In the genomic region with DNA sequence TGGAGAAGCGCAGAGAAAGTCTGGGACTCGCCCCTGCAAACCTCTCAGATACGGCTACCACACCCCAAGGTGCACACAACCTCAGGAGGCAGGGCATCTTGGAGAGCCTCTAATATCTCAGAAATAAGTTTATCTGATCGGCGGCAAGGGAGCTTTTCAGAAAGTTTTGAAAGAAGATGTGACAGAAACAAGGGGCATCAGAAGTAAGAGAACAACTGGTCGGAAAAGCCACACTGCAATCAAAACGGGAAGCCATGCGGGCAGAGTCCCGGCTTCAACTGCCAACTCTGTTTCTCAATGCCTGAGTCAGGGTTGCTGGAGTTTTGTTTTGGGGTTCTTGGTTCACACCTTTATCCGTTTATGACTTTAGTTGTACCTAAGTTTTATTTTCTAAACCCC, we compare ENCODE assay signal across 8 mouse cellular contexts. TPM values are rescaled to one million over a fixed set of nuclear protein-coding genes. Genes with fewer than 3 reads are reported as not detected.
DNase-seq lines count a peak whose midpoint lies in the region; ATAC-seq and TF ChIP-seq lines count a peak whose summit lies in the region.

No protein-coding gene starts in this region.

- 0 out of 2 replicates have a peak, but pooled peaks cover 7% of the 10 kb centered on the region for H3K36me3 ChIP-seq in heart, embryonic 10.5 days
- H3K36me3 ChIP-seq in G1E (replicated peaks), result peaks cover 34% of the 10 kb centered on the region
- H3K36me3 ChIP-seq in hindbrain, embryonic 11.5 days (ENCODE audit: control insufficient read depth, insufficient read depth, low read length), result no peaks in the 10 kb centered on the region
- H3K36me3 ChIP-seq in megakaryocyte, embryonic 14.5 days (replicated peaks; ENCODE audit: low read length), result no peaks in the 10 kb centered on the region

- H3K27ac ChIP-seq in heart, embryonic 10.5 days, result peak overlapping the region; percentile 97
- H3K27ac ChIP-seq in hindbrain, embryonic 11.5 days (ENCODE audit: low read depth, low read length), result no peak overlapping the region

- H3K9ac ChIP-seq in hindbrain, embryonic 11.5 days (ENCODE audit: low read depth, low read length), result no peak overlapping the region

- no peak for TF ChIP-seq CTCF in G1E (IDR thresholded peaks at IDR 0.05; ENCODE audit: low read depth, low read length)

- peak overlapping the region; percentile 73 for H3K4me3 ChIP-seq in heart, embryonic 10.5 days
- peak overlapping the region; percentile 75 for H3K4me3 ChIP-seq in G1E (ENCODE audit: low read depth, low read length)
- peak overlapping the region; percentile 67 for H3K4me3 ChIP-seq in hindbrain, embryonic 11.5 days (ENCODE audit: low read depth, low read length)
- peak overlapping the region; percentile 92 for H3K4me3 ChIP-seq in megakaryocyte, embryonic 14.5 days (replicated peaks)

- peaks cover 65% of the 10 kb centered on the region for H3K4me1 ChIP-seq in heart, embryonic 10.5 days
- H3K4me1 ChIP-seq in G1E (ENCODE audit: insufficient read depth, low read depth, low read length), result peaks cover 77% of the 10 kb centered on the region
- H3K4me1 ChIP-seq in hindbrain, embryonic 11.5 days (replicated peaks; ENCODE audit: control insufficient read depth, insufficient read depth, low read length), result no peaks in the 10 kb centered on the region
- H3K4me1 ChIP-seq in megakaryocyte, embryonic 14.5 days, result peaks cover 70% of the 10 kb centered on the region

- H3K9me3 ChIP-seq in heart, embryonic 10.5 days, result no peaks in the 10 kb centered on the region
- no peaks in the 10 kb centered on the region for H3K9me3 ChIP-seq in G1E (replicated peaks)
- H3K9me3 ChIP-seq in hindbrain, embryonic 11.5 days (ENCODE audit: control insufficient read depth, low read length), result no peaks in the 10 kb centered on the region
- H3K9me3 ChIP-seq in megakaryocyte, embryonic 14.5 days, result 0 out of 2 replicates have a peak, but pooled peaks cover 3% of the 10 kb centered on the region

- no peak for ATAC-seq in G1E (ENCODE audit: extremely low read depth, insufficient number of reproducible peaks, low FRiP score, poor library complexity, severe bottlenecking)
- ATAC-seq in hindbrain, embryonic 11.5 days (ENCODE audit: low FRiP score), result no peak

- no peaks in the 10 kb centered on the region for H3K27me3 ChIP-seq in heart, embryonic 10.5 days (ENCODE audit: insufficient read depth, poor library complexity, severe bottlenecking)
- peaks cover 8% of the 10 kb centered on the region for H3K27me3 ChIP-seq in G1E (ENCODE audit: insufficient read depth, low read length)
- peaks cover 10% of the 10 kb centered on the region for H3K27me3 ChIP-seq in hindbrain, embryonic 11.5 days (ENCODE audit: control insufficient read depth, insufficient read depth, low read length)
- peaks cover 67% of the 10 kb centered on the region for H3K27me3 ChIP-seq in megakaryocyte, embryonic 14.5 days (replicated peaks)

- DNase-seq in heart, embryonic 10.5 days (ENCODE audit: low spot score), result no peak
- no peak for DNase-seq in heart, postnatal 4 days
- DNase-seq in G1E (ENCODE audit: low spot score), result no peak
- no peak for DNase-seq in hindbrain, embryonic 11.5 days (ENCODE audit: low spot score)
- DNase-seq in urinary bladder, postnatal 14 days (ENCODE audit: low spot score), result no peak
- no peak for DNase-seq in right cerebral cortex, adult 2 months (ENCODE audit: low spot score in 2 of 2)
- DNase-seq in left cerebral cortex, adult 11 months (ENCODE audit: low spot score), result no peak

- 5% methylated on average over 10 of the region's 10 CpGs for WGBS in heart, embryonic 10.5 days
- WGBS in hindbrain, embryonic 11.5 days, result 21% methylated on average over 10 of the region's 10 CpGs

- peak overlapping the region; percentile 98 for H3K4me2 ChIP-seq in hindbrain, embryonic 11.5 days (replicated peaks; ENCODE audit: low read depth, low read length)

RNA-seq across cellular contexts. Expression of gene Rcsd1, which starts 2.3 kb away (rescaled TPM):
- polyA plus RNA-seq in heart, embryonic 10.5 days (2016; fragmentation: Nextera tagmentation; extraction: Ambion mirVana), result 100 and 130 TPM in 2 replicates
- 100 to 1,000 TPM; 107 to 115 TPM for total RNA-seq in heart, postnatal 4 days (2021)
- total RNA-seq in G1E (2014; fragmentation: Nextera tagmentation) (14.2 and 16.1 TPM in 2 replicates), G1E (2017) (15.8 and 15.9 TPM in 2 replicates)
- polyA plus RNA-seq in G1E (2012), result 24.9 and 27.3 TPM in 2 replicates
- polyA plus RNA-seq in hindbrain, embryonic 11.5 days (2014; fragmentation: Nextera tagmentation; extraction: Ambion mirVana), result 8.5 and 9.4 TPM in 2 replicates
- 0.43 and 11.0 TPM in 2 replicates for polyA plus RNA-seq in megakaryocyte, embryonic 14.5 days (2012; ENCODE audit: insufficient read depth, low replicate concordance)

RNA-seq across cellular contexts. Expression of gene Creg1, which starts 56.3 kb away (rescaled TPM):
- polyA plus RNA-seq in heart, embryonic 10.5 days (2016; fragmentation: Nextera tagmentation; extraction: Ambion mirVana), result 76.2 and 85.1 TPM in 2 replicates
- 10 to 100 TPM; 24.3 to 28.7 TPM for total RNA-seq in heart, postnatal 4 days (2021)
- total RNA-seq in G1E (2014; fragmentation: Nextera tagmentation), result 514 and 555 TPM in 2 replicates
- 239 and 269 TPM in 2 replicates for total RNA-seq in G1E (2017)
- polyA plus RNA-seq in G1E (2012), result 139 and 160 TPM in 2 replicates
- polyA plus RNA-seq in hindbrain, embryonic 11.5 days (2014; fragmentation: Nextera tagmentation; extraction: Ambion mirVana), result 38.1 and 38.2 TPM in 2 replicates
- 254 and 485 TPM in 2 replicates for polyA plus RNA-seq in megakaryocyte, embryonic 14.5 days (2012; ENCODE audit: insufficient read depth, low replicate concordance)
